Mouse (Mus musculus) cerebellum, adult 9-11 months (tissue): Measurements from ENCODE around the gene Atpaf2.

ENCODE experiments used
- DNase-seq: peaks from one replicate; pipeline ENCODE4 v3.0.0; 2022

The Atpaf2 gene

GRCm38 (mm10) chr11:60396546-60396945 lies 21.7 kb downstream of the Atpaf2 start:
- DNase-seq, result peak; percentile 42

GRCm38 (mm10) chr11:60391346-60391745 lies 26.9 kb downstream of the Atpaf2 start:
- DNase-seq, result no peak

GRCm38 (mm10) chr11:60387944-60388343 lies 30.3 kb downstream of the Atpaf2 start:
- DNase-seq, result no peak

- no peak for DNase-seq
Observed at GRCm38 (mm10) chr11:60385946-60386345, 32.3 kb downstream of the Atpaf2 start.

- DNase-seq, result no peak
Observed at GRCm38 (mm10) chr11:60384762-60385421, 33.4 kb downstream of the Atpaf2 start.

GRCm38 (mm10) chr11:60383518-60383917 lies 34.7 kb downstream of the Atpaf2 start:
- DNase-seq, result no peak

- no peak for DNase-seq
Observed at GRCm38 (mm10) chr11:60374481-60374880, 43.8 kb downstream of the Atpaf2 start.

- DNase-seq, result peak; percentile 47
Observed at GRCm38 (mm10) chr11:60370431-60370830, 47.8 kb downstream of the Atpaf2 start.

- DNase-seq, result no peak
Observed at GRCm38 (mm10) chr11:60369448-60369847, 48.8 kb downstream of the Atpaf2 start.

GRCm38 (mm10) chr11:60368909-60369308 lies 49.3 kb downstream of the Atpaf2 start:
- no peak for DNase-seq

- no peak for DNase-seq
Observed at GRCm38 (mm10) chr11:60367256-60367655, 51.0 kb downstream of the Atpaf2 start.

GRCm38 (mm10) chr11:60366239-60367019 lies 51.8 kb downstream of the Atpaf2 start:
- DNase-seq, result no peak

GRCm38 (mm10) chr11:60360631-60361201 lies 57.5 kb downstream of the Atpaf2 start:
- no peak for DNase-seq

- no peak for DNase-seq
Observed at GRCm38 (mm10) chr11:60359936-60360335, 58.3 kb downstream of the Atpaf2 start.

- DNase-seq, result no peak
Observed at GRCm38 (mm10) chr11:60359138-60359537, 59.1 kb downstream of the Atpaf2 start.

- no peak for DNase-seq
Observed at GRCm38 (mm10) chr11:60358548-60358947, 59.7 kb downstream of the Atpaf2 start.

- no peak for DNase-seq
Observed at GRCm38 (mm10) chr11:60357116-60357515, 61.1 kb downstream of the Atpaf2 start.

GRCm38 (mm10) chr11:60355952-60356351 lies 62.3 kb downstream of the Atpaf2 start:
- DNase-seq, result no peak

- DNase-seq, result peak; percentile 100
Observed at GRCm38 (mm10) chr11:60352559-60353411, 65.5 kb downstream of the Atpaf2 start, which contains the start of the genes Tom1l2 and Drc3. Gene Tom1l2 (minus strand): TSS chr11:60352905. Gene Drc3 (plus strand): TSS chr11:60353329.

- no peak for DNase-seq
Observed at GRCm38 (mm10) chr11:60351925-60352371, 66.3 kb downstream of the Atpaf2 start.

- DNase-seq, result no peak
Observed at GRCm38 (mm10) chr11:60351388-60351787, 66.9 kb downstream of the Atpaf2 start.
